Mouse (Mus musculus) G1E-ER4 (cell line): Measurements from ENCODE around the gene Itpr2. TPM values are rescaled to one million over a fixed set of nuclear protein-coding genes. Genes with fewer than 3 reads are reported as not detected.

Experiments used
- GATA1 ChIP-seq: IDR thresholded peaks from one replicate; pipeline ENCODE4 v1.8.0; 2012; ENCODE audit warnings: low read length, inconsistent platforms
- polyA plus RNA-seq: library from polyadenylated mRNA; stranded (reverse); fragments of >175 nt; gene quantifications from 2 replicates; pipeline ENCODE4 v1.2.3, GENCODE M21; 2012

Gene Itpr2
- polyA plus RNA-seq, 1 experiment = 1.9 TPM

DNA sequence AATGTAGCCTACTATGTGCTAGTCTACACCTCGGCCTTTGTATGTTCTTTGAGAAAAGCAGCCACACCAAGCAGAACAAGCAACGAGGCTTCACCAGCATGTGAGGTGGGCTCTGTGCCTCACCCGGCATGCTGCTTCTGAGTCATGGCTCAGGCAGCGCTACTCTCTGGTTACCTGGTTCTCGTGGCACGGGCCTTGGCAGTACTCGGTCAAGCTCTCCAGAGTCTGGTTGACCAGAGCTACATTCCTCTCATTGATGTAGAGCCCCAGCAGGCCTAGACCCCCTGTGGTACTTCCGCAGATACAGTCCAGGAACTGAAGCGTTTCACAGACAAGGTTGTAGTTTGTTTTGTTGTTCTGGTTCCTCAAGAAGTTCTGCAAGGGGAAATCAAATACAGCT, 272.5 kb downstream of the Itpr2 start:
- TF ChIP-seq GATA1 = no peak

DNA sequence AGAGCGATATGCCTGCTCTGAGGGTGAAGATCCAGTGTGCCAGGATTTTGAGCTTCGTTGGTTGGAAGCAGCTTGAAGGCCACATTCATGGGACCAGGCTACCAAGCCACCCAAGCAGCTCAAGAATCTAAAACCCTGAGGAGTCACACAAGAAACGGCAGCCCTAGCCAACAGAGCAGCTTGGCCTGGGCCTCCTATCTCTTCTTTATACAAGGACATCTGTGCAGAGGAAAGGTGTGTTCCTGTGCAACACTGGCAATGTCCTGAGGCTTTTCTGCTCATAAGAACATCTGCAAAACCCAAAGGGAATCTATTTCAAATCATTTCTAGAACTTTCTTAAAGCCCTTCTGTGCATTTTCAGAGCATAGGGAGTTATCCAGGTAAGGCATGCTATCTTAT, 274.0 kb downstream of the Itpr2 start:
- TF ChIP-seq GATA1 = no peak

DNA sequence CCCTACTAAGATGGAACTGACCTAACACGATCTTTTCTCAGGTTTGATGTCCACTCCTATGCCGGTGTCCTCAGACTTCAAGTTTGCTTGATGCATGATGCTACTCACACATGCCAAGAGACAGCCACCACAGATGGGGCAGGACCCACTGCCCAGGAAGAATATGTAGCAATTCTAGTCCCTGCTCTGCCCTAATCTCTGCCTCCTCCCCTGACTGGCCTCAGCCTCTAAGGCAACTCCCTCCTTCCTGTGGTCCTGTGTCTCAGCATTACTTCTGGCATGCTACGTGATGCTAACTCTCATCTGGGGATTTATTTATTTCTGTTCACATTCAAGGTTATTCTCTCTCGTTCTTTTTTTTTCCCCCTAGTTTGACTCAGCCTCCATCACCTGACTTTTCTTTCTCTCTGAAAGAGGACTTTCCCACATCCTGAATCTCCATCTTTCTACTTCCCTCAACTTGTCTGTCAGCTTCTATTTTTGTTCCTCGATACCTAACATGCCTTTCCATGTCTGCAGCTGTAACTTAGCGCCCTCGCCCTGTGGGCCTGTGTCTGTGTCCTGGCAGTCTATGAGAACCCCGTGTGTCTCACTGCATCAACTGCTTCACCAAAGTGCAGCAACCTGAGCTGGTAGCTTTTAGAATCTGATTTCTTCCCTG, 279.5 kb downstream of the Itpr2 start:
- TF ChIP-seq GATA1 = no peak

DNA sequence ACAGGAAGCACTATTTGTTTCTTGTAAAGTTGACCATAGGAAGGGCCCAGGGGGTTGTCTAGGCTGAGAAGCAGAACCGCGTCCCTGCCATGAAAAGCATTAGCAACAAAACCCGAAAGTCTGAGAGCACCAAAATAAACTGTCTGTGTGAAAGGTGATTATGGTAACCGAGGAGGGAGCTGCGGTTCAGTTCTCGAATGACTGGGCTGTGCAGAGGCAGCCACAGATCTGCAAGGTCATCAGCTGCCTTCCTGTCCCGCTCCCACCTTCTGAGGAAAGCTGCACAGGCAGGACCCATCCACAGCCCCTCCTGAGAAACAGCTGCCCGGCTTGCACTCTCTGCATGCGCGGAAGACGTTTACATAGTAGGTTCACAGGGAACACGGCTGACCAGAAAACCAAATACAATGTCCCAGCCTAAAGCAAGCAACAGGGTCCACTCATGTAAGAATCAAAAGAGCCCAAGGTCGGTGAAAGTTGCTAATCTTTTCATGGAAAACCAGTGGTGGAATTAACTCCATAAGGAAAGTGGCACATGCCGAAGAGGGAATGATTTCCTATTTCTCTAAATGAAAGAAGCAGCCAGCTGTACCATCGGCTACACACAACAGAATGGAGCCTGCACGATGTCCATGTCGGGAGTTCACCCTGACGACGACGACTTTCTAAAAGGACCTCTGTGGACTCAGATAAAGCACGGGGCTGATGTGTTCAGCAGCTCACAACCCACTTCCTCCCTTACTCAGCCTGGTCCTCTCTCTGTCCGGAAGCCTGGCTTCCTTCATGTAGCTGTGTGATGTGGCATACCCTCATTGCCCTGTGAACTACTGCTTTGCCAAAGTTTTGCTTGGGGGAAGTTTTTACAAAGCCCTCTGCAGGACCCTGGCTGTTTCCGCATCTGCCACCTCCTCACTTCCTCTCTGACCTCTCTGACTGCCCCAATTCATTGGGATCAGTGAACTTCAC, 280.4 kb downstream of the Itpr2 start:
- TF ChIP-seq GATA1 = no peak

DNA sequence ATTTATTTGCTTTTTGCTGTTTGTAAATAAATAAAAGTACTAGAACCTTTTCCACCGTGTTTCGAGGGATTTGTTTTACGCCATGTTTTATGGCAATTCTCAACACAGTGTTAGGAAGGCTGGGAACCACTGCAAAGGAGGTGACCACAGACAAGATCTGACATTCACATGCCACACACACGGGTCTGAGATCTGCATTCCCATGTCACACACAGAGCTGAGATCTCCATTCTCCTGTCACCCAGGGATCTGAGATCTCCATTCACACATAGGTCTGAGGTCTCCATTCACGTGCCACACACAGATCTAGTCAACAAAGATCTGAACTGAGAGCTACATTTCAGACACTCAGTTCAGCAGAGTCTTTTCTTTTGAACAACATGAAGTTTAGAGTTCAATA, 282.0 kb downstream of the Itpr2 start:
- TF ChIP-seq GATA1 = no peak

GRCm38 (mm10) chr6:146219534-146219933, 282.5 kb downstream of the Itpr2 start:
- no peak for TF ChIP-seq GATA1

DNA sequence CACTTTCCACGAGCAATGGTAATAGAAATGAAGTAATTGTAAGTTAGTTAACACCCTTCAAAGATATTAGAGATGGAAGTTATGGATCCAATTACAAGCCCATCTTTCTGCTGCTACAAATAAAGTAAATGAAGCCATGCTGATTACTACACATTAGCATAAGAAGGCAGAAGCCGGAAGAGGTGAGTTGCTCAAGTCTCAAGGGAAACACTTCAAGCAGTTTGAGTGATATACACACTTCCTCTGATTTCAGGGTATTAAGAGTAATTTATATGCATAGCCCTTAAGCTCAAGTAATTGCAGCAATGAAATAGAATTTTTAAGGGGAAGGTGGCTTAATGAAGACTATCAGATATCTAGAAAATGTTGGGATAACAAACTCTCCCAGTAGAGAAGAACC, 286.7 kb downstream of the Itpr2 start:
- TF ChIP-seq GATA1 = no peak

DNA sequence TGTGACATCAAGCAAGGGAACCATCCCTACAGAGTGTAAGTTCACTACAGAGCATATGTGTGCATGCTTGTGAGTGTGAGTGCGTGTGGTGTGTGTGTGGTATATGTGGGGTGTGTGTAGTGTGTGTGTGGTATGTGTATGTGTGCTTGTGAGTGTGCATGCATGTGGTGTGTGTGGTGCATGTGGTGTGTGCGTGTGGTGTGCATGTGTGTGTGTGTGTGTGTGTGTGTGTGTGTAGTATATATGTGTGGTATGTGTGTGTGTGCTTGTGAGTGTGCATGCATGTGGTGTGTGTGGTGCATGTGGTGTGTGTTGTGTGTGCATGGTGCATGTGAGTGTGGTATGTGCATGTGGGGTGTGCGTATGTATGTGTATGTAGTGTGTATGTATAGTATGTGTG, 289.7 kb downstream of the Itpr2 start:
- TF ChIP-seq GATA1 = no peak

GRCm38 (mm10) chr6:146211233-146211632, 290.8 kb downstream of the Itpr2 start:
- no peak for TF ChIP-seq GATA1

GRCm38 (mm10) chr6:146208983-146209382, 293.0 kb downstream of the Itpr2 start:
- no peak for TF ChIP-seq GATA1

- no peak for TF ChIP-seq GATA1
Measured at GRCm38 (mm10) chr6:146207204-146207959, 294.6 kb downstream of the Itpr2 start.

GRCm38 (mm10) chr6:146205136-146205535, 296.9 kb downstream of the Itpr2 start:
- no peak for TF ChIP-seq GATA1

DNA sequence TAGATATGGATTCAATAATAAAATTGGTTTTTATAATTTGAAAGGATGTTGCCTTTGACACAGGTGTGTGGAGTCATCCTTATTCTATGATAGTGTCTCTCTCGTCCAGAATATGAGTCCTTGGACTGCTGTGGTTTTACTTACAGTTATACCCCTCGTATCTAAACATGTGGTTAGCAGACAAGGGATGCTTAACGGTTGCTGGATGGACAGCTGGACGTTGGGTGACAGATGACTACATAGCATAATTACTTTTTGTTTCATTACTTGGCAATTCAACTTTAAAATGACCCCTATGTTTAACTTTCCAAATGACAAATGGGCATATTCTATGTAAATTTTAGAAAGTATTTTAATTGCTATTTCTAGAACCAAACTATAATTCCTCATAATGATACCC, 297.6 kb downstream of the Itpr2 start:
- TF ChIP-seq GATA1 = no peak

- no peak for TF ChIP-seq GATA1
Measured at GRCm38 (mm10) chr6:146197868-146198379, 304.1 kb downstream of the Itpr2 start.

- no peak for TF ChIP-seq GATA1
Measured at GRCm38 (mm10) chr6:146196701-146197100, 305.3 kb downstream of the Itpr2 start.
